Mouse (Mus musculus): Measurements from ENCODE around the gene Lrp5.
A peak's percentile ranks its signal among the peaks of the same experiment; 100 is the strongest.

Gene Lrp5

DNA sequence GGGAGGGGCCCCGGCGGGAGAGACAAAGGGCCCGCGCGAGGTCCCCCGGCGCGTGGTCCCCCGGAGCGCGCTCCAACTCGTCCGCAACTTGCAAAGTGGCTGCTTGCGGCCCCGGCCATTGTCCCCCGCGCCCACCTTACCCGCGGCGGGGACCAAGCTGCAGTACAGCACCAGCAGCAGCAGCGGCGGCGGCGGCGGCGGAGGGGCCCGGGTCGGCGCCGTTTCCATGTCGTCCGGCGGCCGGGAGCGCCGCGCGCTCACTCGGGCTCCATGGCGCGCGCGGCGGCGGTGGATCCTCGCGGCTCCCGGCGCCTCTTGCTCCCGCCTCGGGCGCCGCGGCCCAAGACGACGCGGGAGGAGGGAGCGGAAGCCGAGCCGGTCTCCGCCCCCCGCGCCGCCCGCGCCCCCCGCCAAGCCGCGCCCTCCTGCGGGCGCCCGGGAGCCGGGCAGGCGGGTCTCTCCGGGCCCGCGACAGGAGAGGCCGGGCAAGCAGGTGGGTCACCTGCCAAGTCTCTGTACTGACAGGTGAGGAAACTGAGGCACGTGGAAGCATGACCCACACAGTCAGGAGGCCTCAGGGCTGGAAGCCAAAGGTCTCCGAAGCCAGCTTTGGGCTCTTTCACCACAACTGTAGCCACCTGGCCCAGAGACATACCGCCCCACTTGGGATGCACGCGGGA lies at the start of gene Lrp5:
Gene Lrp5, minus strand, starts transcription at position 350 of the 680 bp plus-strand sequence.
- peak in 1 of 2 experiments; percentile 31 for DNase-seq (ENCODE audit: low spot score in 2 of 2)

- no peak for DNase-seq (ENCODE audit: low spot score in 2 of 2)
These were observed 49.6 kb upstream of the Lrp5 start for GRCm38 (mm10) chr19:3736001-3736400.

GRCm38 (mm10) chr19:3730781-3731646 lies 44.6 kb upstream of the Lrp5 start:
- DNase-seq (ENCODE audit: low spot score in 2 of 2): peak in 1 of 2 experiments; percentile 39

GRCm38 (mm10) chr19:3728901-3729300 lies 42.5 kb upstream of the Lrp5 start:
- DNase-seq (ENCODE audit: low spot score in 2 of 2): no peak

GRCm38 (mm10) chr19:3724779-3725178 lies 38.4 kb upstream of the Lrp5 start:
- DNase-seq (ENCODE audit: low spot score in 2 of 2): peak; percentile 54 to 79

DNA sequence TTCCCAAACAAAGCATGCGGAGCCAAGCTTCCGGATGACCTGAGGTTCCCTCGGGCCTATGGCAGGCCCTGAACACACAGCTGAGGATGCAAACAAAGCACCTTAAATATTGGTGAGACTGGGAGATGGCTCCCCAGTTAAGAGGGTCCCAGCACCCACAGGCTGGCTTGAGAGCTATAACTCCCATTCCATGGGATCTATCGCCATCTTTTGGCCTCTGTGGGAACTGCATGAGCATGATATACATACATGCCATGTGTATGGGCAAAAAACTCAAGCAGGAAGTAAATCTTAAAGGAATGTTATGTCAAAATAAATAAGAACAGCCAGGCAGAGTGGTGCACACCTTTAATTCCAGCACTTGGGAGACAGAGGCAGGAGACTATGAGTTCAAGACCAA lies 37.5 kb upstream of the Lrp5 start:
- peak; percentile 57 to 78 for DNase-seq (ENCODE audit: low spot score in 2 of 2)

- no peak for DNase-seq (ENCODE audit: low spot score in 2 of 2)
These were observed 36.8 kb upstream of the Lrp5 start for GRCm38 (mm10) chr19:3723170-3723569.

DNA sequence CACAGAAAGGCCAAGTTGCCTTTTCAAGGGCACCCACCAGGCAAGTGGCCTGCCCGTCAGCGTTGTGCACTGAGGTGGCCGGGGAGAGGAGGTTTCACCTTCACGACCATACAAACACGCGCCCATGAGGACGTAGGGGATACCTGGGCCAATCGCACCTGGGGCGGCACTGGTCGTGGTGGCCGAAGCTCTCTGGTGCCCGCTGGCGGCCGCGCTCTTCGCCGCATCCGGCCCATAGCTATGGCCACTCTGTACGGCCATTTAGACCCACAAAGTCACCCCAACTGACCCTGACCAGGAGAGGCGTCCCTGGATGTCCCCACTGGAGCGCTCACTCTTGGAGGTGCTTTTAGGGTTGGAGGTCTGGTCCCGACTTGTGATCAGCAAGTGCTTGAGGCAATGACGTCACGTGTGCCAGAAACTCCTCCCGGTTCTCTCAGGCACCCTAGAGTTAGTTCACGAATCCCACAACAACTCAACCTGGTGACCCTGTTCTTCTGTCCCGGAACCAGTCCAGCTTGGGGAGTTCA lies 33.1 kb upstream of the Lrp5 start:
- peak; percentile 53 to 64 for DNase-seq (ENCODE audit: low spot score in 2 of 2)

DNA sequence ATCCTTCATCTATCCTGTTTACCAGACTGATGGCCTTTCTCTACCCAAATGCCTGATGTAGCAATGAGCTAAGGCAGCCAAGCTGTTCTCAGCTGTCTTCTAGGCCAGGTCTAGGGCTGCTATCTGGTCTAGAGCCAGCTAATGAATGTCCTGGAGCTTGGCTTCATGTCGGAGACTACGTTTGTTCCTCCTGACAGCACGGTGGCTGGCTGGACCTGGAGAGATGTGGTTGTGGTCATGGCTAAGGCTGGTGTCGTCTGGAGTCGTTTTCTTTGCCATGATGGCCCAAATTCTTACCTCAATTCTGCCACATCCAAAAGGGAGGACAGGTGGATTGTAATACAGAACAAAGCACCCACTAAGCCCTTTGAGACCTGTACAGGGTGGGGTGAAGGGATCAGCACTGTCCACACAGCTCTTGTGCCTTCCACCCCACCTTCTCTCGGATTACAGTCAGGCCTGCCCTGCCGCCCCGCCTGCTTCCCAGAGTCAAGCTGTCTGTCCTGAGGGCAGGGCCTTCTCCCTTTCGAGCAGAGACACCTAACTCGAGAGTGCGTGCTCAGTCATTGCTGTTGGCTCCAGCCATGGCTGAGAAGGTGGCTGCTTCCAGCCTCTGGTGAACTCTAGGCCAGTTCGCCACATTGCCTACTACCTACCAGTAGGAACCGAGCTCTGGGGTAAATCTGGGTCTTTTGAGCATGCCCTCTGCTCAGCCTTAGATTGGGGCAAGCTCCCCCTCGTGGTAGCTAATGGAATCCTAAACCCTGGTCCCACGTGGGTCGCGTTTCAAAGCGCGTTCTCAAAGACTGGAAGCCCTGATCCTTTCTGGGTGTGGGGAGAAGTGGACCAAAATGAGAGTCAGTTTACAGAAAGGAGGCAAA lies 32.4 kb upstream of the Lrp5 start:
- peak; percentile 50 to 76 for DNase-seq (ENCODE audit: low spot score in 2 of 2)

DNA sequence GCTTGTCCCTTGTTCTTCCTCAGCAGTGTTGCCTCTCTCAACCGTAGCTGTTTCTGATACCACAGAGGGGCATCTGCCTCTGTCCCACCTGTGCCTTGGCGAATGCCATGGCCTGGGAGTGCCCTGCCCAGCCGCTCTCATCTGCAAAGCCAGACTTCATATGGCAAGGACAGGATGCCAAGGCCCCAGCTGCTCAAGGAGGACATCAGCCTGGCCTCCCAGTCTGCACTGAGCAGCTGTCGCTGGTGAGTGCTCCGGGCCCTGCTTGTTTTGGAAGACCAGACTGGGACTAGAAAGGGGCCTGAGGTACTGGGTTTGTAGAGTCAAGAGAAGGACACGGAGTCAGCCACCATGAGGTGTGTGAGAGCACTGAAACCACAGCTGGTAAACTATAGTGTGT lies 28.0 kb upstream of the Lrp5 start:
- DNase-seq (ENCODE audit: low spot score in 2 of 2): no peak

- DNase-seq (ENCODE audit: low spot score in 2 of 2): no peak
These were observed 24.1 kb upstream of the Lrp5 start for GRCm38 (mm10) chr19:3710436-3710835.

- no peak for DNase-seq (ENCODE audit: low spot score in 2 of 2)
These were observed 22.8 kb upstream of the Lrp5 start for GRCm38 (mm10) chr19:3709013-3709787.

- peak; percentile 92 to 97 for DNase-seq (ENCODE audit: low spot score in 2 of 2)
These were observed 22.0 kb upstream of the Lrp5 start, which contains the start of gene 1810055G02Rik for GRCm38 (mm10) chr19:3708078-3709012. Gene 1810055G02Rik (plus strand): TSS chr19:3708293.

- no peak for DNase-seq (ENCODE audit: low spot score in 2 of 2)
These were observed 21.2 kb upstream of the Lrp5 start for GRCm38 (mm10) chr19:3707553-3707952.

DNA sequence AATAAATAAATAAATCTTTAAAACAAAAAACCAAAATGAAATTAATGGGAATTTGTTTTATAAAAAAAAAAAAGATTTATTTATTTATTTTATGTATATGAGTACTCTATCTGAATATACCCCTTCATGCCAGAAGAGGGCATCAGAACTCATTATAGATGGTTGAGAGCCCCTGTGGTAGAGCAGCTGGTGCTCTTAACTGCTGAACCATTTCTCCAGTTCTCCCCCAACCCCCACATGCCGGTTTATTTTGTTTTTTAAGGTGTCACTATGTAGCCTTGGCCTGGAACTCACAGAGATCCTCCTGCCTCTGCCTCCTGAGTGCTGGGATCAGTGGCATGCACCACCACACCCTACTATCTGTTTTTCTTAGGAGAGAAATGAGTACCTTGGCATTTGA lies 19.9 kb upstream of the Lrp5 start:
- no peak for DNase-seq (ENCODE audit: low spot score in 2 of 2)

DNA sequence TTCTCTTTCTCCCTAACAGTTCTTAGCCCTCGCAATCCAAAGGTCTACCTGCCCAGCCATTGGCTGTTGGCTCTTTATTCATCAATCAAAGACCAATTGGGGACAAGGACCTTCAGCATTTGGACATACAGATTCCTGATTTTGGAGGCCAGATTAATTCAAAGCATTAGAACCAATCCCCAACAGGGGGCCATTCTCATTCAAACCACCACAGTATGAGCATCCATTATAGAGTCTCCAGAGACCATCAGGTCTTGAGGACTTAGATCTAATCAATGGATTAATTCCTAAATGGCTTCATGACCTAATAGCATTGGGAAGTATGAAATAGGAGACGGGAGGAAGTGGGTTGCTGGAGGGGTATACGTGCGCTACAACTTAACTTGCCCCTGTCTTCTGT lies 16.1 kb upstream of the Lrp5 start:
- DNase-seq (ENCODE audit: low spot score in 2 of 2): no peak

DNA sequence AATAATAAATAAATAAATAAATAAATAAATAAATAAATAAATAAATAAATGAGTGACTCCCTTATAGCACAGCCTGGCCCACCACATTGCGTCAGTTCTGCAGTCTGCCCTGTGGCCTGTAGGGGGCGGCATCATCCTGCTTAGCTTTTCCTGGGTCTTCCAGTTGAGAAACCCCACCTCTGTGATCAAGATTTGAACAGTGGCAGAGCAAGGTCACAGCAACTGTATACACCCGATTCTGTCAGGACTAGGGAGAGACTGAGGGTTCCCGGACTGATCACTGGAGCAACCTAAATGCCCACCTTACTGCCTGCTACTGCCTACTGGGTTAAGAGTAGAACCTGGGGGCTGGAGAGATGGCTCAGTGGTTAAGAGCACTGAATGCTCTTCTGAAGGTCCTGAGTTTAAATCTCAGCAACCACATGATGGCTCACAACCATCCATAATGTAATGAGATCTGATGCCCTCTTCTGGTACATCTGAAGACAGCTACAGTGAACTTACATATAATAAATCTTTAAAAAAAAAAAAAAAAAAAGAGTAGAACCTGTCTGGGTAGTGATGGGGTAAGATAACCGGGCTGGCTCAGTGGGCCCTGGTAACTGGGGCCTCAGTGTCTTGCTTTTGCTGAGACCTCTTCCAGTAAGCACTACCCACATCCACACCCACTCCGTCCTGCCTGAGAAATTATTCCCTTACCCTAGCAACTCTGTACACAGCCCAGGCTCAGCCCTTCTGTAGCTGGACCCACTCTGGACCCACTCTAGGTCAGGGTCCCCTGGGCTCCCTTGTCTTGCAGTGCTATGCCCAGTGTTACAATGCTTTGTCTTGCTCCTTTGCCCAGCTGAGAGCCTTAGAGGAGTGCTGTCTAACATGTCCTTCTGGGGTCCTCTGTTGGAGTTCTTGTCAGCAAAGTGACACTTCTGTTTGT lies 13.4 kb upstream of the Lrp5 start:
- peak; percentile 74 to 83 for DNase-seq (ENCODE audit: low spot score in 2 of 2)

DNA sequence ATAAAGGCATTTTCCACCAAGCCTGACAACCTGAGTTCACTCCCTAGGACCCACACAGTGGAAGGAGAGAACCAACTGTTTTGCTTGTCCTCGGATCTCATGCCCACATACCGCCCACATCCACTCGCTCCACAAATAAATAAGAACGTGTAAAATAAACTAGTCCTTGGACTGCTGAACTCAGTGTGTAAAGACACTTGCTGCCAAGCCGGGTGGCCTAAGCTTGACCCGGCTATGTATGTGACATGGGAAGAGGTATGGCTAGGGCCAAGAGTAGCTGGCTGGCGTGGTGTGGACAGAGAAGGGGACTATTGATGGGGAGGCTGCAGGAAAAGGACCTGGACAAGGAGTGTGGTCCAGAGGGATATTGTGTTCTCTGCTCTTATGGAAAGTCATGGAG lies 11.7 kb upstream of the Lrp5 start:
- DNase-seq (ENCODE audit: low spot score in 2 of 2): no peak

DNA sequence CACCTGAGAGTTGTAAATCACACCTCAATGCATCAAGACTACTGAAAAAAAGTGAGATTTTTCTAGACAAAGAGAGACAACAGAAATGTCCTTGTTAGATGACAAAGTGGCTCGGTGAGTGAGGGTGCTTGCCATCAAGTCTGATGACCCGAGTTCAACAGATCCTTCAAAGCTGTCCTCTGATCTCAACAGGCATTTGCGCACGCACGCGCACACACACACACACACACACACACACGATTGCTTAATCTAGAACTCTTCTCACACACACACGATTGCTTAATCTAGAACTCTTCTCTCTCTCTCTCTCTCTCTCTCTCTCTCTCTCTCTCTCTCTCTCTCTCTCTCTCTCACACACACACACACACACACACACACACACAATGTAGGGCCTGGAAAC lies 9.6 kb upstream of the Lrp5 start:
- DNase-seq (ENCODE audit: low spot score in 2 of 2): no peak

Measured in spleen, postnatal 10 days (tissue).